Mouse (Mus musculus): ENCODE measurements around the gene Sirt7. TPM values are rescaled to one million over a fixed set of nuclear protein-coding genes. Genes with fewer than 3 reads are reported as not detected.

The Sirt7 gene
- polyA plus RNA-seq (2012; rRNA removed), result 75.2 and 84.1 TPM in 2 replicates

DNA sequence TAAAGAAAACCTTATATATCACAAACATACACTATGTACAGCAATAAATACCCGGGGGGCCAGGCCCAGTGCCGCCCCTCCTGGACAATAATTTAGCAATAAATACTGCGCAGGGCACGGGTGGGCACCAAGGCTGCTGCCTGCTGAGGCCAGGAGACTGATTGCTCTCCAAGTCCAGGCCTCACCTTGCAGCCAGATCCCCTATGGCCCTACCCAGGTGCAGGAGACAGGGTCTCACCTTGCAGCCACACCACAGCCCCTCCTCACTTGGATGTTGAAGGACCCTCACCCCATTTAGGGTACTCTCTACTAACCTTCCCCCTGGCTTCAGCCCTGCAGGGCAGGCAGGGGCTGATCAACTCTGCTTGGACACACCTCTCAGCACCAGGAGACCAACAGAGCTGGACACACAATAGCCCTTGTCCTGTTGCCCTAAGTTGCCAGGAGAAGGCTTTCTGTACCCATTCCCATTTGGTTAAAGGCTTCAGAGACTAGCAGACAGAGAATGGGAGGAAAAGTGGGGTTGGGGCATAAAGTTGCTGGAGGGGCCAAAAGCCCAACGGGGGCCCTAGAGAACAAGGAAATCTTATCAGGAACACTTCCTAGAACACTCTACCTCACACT, at the start of gene Sirt7:
TSS of gene Sirt7 (minus strand) at position 89 of the 624 bp plus-strand sequence.
- DNase-seq, result no peak
- TF ChIP-seq CTCF (IDR thresholded peaks at IDR 0.05; ENCODE audit: insufficient read depth, low read length) (no peak), POLR2A (IDR thresholded peaks at IDR 0.05; ENCODE audit: borderline replicate concordance, extremely low read depth, low read depth, low read length) (no peak)
- Histone ChIP-seq H3K4me3 (replicated peaks; ENCODE audit: extremely low read depth, low read depth, low read length) (peak within 1 kb of the TSS; percentile 81), H3K4me1 (ENCODE audit: control insufficient read depth, insufficient read depth, low read length) (peaks cover 16% of the 10 kb centered on the region)
- WGBS, result 8% methylated on average over 5 of the region's 5 CpGs

DNA sequence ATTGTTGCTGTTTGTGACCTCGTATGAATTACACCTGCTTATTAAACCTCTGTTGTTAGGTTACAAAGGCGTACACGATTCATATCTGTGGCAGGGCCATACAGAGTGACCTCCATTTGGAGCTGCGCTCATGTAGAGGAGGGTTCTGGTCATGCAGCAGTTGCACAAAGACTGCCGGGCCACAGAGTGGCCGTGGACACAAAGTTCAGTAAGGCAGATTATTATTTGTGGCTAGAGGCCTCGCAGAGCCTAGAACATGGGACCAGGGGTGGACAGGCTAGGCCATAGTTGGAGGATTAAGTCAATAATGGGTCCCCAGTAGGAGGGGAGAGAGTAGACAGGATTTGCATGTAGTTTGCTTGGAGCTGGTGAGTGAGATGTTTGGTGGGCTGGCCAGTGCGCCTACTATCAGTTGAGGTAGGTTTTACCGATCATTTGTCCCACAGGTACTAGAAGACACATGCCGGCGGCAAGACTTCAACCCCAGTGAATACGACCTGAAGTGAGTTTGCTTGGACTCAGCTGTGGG, 48.6 kb upstream of the Sirt7 start:
- peaks cover 6% of the 10 kb centered on the region; the same call in 1 of the 2 replicates for H3K4me1 ChIP-seq (ENCODE audit: control insufficient read depth, insufficient read depth, low read length)
- WGBS, result 30% methylated on average over 12 of the region's 12 CpGs
- peak overlapping the region; percentile 91 for H3K4me3 ChIP-seq (replicated peaks; ENCODE audit: extremely low read depth, low read depth, low read length)
- DNase-seq, result no peak
- TF ChIP-seq CTCF (IDR thresholded peaks at IDR 0.05; ENCODE audit: insufficient read depth, low read length) (no peak), POLR2A (IDR thresholded peaks at IDR 0.05; ENCODE audit: borderline replicate concordance, extremely low read depth, low read depth, low read length) (no peak)

DNA sequence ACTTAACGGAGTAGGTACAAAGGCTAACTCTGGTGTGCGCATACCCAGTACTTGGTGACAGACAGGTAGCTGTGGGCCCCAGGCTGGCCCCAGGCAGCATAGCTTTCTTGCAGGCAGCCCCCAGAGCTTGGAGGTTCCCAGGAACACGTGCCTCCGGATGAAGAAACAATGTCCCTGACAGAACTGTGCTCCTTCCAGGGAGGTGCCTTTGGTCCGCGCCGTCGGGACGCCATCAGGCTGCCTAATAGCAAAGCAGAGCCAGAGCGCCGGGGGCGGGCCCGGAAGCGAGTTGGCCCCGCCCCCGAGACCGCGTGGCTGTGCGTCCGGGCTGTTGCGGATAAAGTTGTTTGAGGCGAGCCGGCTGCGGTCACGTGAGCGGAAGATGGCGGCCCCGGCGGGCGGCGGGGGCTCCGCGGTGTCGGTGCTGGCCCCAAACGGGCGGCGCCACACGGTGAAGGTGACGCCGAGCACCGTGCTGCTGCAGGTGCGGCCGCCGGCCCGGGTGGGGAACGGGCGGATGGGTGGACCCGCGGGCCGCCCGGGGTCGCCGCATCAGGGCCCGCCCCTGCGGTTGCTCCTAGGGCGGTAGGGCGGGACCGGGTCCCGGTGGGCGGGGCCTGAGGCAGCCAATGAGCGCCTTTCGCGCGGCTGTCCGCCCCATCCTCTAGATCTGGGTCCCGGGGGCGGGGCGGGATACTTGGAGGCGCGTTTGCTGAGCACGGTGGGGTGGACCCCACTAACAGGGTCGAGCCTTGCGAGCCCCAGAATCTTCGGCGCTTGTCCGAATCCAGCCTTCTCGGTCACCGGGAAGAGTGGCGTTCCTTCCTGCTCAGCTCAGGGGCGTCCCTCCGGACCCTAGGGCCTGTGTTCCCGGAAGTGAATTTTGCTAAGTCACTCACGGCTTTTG, 47.9 kb upstream of the Sirt7 start, which contains the start of gene Aspscr1:
TSS of gene Aspscr1 (plus strand) at position 287 of the 907 bp plus-strand sequence.
- H3K4me3 ChIP-seq (replicated peaks; ENCODE audit: extremely low read depth, low read depth, low read length), result peak within 1 kb of the TSS; percentile 91
- DNase-seq, result peak; percentile 96
- peaks cover 6% of the 10 kb centered on the region; the same call in 1 of the 2 replicates for H3K4me1 ChIP-seq (ENCODE audit: control insufficient read depth, insufficient read depth, low read length)

DNA sequence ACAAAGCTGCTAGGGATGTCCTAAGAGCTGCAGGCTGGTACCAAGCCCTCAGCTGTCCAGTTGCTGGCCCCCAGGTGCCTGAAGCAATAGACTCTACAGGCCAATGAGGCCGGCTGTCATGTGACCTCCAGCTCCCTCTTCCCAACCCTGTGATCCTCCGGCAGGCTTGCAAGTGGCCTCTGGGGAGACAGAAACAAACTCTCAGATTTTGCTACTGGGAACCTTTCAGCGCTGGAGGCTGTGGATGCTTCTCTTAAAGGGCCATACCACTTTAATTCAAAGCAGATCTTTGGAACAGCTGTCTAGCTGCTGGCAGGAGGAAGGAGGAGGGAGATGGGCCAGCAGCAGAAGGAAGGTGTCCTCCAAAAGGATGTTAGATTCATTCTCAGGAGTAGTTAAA, 41.6 kb upstream of the Sirt7 start:
- H3K4me3 ChIP-seq (replicated peaks; ENCODE audit: extremely low read depth, low read depth, low read length), result no peak overlapping the region
- no peak for TF ChIP-seq CTCF (IDR thresholded peaks at IDR 0.05; ENCODE audit: insufficient read depth, low read length)
- TF ChIP-seq POLR2A (IDR thresholded peaks at IDR 0.05; ENCODE audit: borderline replicate concordance, extremely low read depth, low read depth, low read length), result no peak
- DNase-seq, result no peak
- no peaks in the 10 kb centered on the region for H3K4me1 ChIP-seq (ENCODE audit: control insufficient read depth, insufficient read depth, low read length)
- 19% methylated on average over 3 of the region's 3 CpGs for WGBS

More for the DNA sequence above, 47.9 kb upstream of the Sirt7 start, which contains the start of gene Aspscr1:
- WGBS, result 1% methylated on average over 83 of the region's 83 CpGs
- TF ChIP-seq POLR2A (IDR thresholded peaks at IDR 0.05; ENCODE audit: borderline replicate concordance, extremely low read depth, low read depth, low read length) (peak; percentile 69; the same call in 1 of the 2 replicates), CTCF (IDR thresholded peaks at IDR 0.05; ENCODE audit: insufficient read depth, low read length) (no peak)

- no peaks in the 10 kb centered on the region for H3K4me1 ChIP-seq (ENCODE audit: control insufficient read depth, insufficient read depth, low read length)
- TF ChIP-seq CTCF (IDR thresholded peaks at IDR 0.05; ENCODE audit: insufficient read depth, low read length), result no peak
- no peak for TF ChIP-seq POLR2A (IDR thresholded peaks at IDR 0.05; ENCODE audit: borderline replicate concordance, extremely low read depth, low read depth, low read length)
- H3K4me3 ChIP-seq (replicated peaks; ENCODE audit: extremely low read depth, low read depth, low read length), result no peak overlapping the region
- DNase-seq, result no peak
- WGBS, result 74% methylated on average over 3 of the region's 3 CpGs
Measured at GRCm38 (mm10) chr11:120665406-120665805, 40.4 kb upstream of the Sirt7 start.

GRCm38 (mm10) chr11:120663714-120664113, 38.7 kb upstream of the Sirt7 start:
- DNase-seq, result no peak
- 89% methylated on average over 5 of the region's 5 CpGs for WGBS
- no peak for TF ChIP-seq CTCF (IDR thresholded peaks at IDR 0.05; ENCODE audit: insufficient read depth, low read length)
- no peak for TF ChIP-seq POLR2A (IDR thresholded peaks at IDR 0.05; ENCODE audit: borderline replicate concordance, extremely low read depth, low read depth, low read length)
- no peak overlapping the region for H3K4me3 ChIP-seq (replicated peaks; ENCODE audit: extremely low read depth, low read depth, low read length)
- 0 out of 2 replicates have a peak, but pooled peaks cover 2% of the 10 kb centered on the region for H3K4me1 ChIP-seq (ENCODE audit: control insufficient read depth, insufficient read depth, low read length)

GRCm38 (mm10) chr11:120662759-120663158, 37.7 kb upstream of the Sirt7 start:
- H3K4me3 ChIP-seq (replicated peaks; ENCODE audit: extremely low read depth, low read depth, low read length), result no peak overlapping the region
- no peak for DNase-seq
- TF ChIP-seq CTCF (IDR thresholded peaks at IDR 0.05; ENCODE audit: insufficient read depth, low read length) (no peak), POLR2A (IDR thresholded peaks at IDR 0.05; ENCODE audit: borderline replicate concordance, extremely low read depth, low read depth, low read length) (no peak)
- 35% methylated on average over 6 of the region's 6 CpGs for WGBS
- H3K4me1 ChIP-seq (ENCODE audit: control insufficient read depth, insufficient read depth, low read length), result 0 out of 2 replicates have a peak, but pooled peaks cover 2% of the 10 kb centered on the region

- Histone ChIP-seq H3K4me3 (replicated peaks; ENCODE audit: extremely low read depth, low read depth, low read length) (peak within 1 kb of the TSS; percentile 42), H3K4me1 (ENCODE audit: control insufficient read depth, insufficient read depth, low read length) (0 out of 2 replicates have a peak, but pooled peaks cover 2% of the 10 kb centered on the region)
- no peak for TF ChIP-seq CTCF (IDR thresholded peaks at IDR 0.05; ENCODE audit: insufficient read depth, low read length)
- no peak for TF ChIP-seq POLR2A (IDR thresholded peaks at IDR 0.05; ENCODE audit: borderline replicate concordance, extremely low read depth, low read depth, low read length)
- DNase-seq, result no peak
- 2% methylated on average over 35 of the region's 35 CpGs for WGBS
Measured at GRCm38 (mm10) chr11:120661076-120661460, 36.0 kb upstream of the Sirt7 start, which contains the start of gene Notum. Gene Notum (minus strand): TSS chr11:120661175.

All from lung, adult 2 months (tissue).